Mouse (Mus musculus): ENCODE data around the gene Hp. TPM values are rescaled to one million over a fixed set of nuclear protein-coding genes. Genes with fewer than 3 reads are reported as not detected.

The Hp gene
- polyA plus RNA-seq, 1 experiment from 2014 or later = 14.8 TPM

DNA sequence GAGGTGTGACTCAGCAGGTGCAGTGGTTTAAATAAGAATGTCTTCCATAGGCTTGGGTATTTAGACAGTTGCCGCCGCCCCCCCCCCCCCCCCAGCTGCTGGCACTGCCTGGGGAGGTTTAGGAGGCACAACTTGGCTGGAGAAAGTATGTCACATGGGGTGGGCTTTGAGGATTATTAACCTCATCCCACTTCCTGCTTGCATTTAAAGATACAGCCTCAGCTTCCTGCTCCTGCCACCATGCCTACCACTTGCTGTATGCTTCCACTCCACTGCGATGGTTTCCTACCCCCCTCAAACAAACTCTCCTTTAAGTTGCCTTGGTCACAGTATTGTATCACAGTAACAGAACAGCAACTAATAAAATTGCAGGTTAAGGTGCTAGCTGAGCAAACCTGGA, 34.9 kb downstream of the Hp start:
- Histone ChIP-seq H3K9me3 (no peaks in the 10 kb centered on the region), H3K27me3 (replicated peaks) (no peaks in the 10 kb centered on the region), H3K4me2 (no peak overlapping the region), H3K4me3 (replicated peaks) (no peak overlapping the region), H3K9ac (no peak overlapping the region), H3K4me1 (no peaks in the 10 kb centered on the region), H3K36me3 (peaks cover 15% of the 10 kb centered on the region), H3K27ac (no peak overlapping the region)
- no peak for ATAC-seq (ENCODE audit: insufficient read depth, low FRiP score, low read depth)
- 48% methylated on average over 3 of the region's 3 CpGs for WGBS

DNA sequence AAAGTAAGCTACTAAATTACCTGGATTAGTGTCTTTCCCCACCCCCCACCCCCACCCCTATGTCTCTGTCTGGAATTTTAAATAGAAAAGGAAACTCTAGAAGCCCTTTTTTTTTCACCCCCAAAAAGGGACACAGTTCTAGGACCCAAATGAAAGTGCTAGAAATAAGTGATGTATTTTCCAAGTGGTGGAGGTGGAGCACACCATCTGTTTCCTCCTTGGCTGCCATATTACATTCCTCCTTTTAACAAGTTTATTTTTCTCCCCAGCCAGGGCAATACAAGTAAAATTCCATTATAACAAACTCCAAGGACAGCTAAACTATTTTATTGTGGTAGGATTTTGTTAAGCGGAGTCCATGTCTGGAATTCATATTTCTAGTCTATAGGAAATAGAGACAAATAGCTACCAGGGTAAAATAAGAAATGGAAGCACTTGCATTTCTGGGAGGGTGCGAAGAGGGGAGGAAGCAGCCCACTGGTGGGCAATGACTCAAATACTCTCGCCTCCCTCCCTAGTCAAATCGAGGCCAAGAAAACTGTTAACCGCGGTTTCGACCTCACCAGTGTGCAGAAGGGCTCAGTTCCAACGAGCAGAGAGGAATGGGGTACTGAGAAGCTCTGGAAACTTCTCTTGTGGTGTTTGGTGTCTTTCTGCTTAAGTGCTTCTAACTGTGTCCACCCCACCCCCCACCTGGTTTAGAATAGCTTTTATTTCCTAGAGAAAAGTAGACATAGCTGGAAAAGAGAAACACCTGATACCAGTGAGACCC, 36.0 kb downstream of the Hp start:
- Histone ChIP-seq H3K27ac (no peak overlapping the region), H3K36me3 (peaks cover 8% of the 10 kb centered on the region; the same call in 1 of the 2 replicates), H3K4me3 (replicated peaks) (no peak overlapping the region), H3K4me2 (no peak overlapping the region), H3K9ac (no peak overlapping the region), H3K9me3 (no peaks in the 10 kb centered on the region), H3K4me1 (no peaks in the 10 kb centered on the region), H3K27me3 (replicated peaks) (no peaks in the 10 kb centered on the region)
- no peak for ATAC-seq (ENCODE audit: insufficient read depth, low FRiP score, low read depth)
- WGBS = 80% methylated on average over 8 of the region's 8 CpGs

DNA sequence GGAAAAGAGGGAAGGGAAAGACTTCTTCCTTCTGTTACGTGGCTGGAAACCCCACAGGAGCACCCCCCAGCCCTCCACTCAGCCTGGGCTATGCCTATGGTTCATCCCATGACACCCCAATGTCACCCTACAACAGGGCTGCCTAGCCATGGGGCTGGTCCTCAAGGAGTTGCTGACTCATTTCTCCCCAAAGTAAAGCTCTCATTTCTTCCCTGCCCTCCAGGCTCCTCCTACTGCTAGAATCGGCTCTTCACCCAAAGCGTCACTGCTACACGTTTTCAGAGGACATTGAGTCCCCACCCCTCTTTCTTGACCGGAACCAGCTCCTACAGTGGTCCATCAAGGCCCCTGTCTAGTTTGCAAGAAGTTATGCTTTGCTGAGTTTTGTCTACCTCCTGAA, 36.8 kb downstream of the Hp start:
- no peak overlapping the region for H3K4me2 ChIP-seq
- no peaks in the 10 kb centered on the region for H3K27me3 ChIP-seq (replicated peaks)
- H3K9me3 ChIP-seq = no peaks in the 10 kb centered on the region
- H3K9ac ChIP-seq = no peak overlapping the region
- WGBS = 66% methylated on average over 5 of the region's 5 CpGs
- H3K27ac ChIP-seq = no peak overlapping the region
- 0 out of 2 replicates have a peak, but pooled peaks cover 1% of the 10 kb centered on the region for H3K36me3 ChIP-seq
- no peaks in the 10 kb centered on the region for H3K4me1 ChIP-seq
- no peak for ATAC-seq (ENCODE audit: insufficient read depth, low FRiP score, low read depth)
- no peak overlapping the region for H3K4me3 ChIP-seq (replicated peaks)

DNA sequence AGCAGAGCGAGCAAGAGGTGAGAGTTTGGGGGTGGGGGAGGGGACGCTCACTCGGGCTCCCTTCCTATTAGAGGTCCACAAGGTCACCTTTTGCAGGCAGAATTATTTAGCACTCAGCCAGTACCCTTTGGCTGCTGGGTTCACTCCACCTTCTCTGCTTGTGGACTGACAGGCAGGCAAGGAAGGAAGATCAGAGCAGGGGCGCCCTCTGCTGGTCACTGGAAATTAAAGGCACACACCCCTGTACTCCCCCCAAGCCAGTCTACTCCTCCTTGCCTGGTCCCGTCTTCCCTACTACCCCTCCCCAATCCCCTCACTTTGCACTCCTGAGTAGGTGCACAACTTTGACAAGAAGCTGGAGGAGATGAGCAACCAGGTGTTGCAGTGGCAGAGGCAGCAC, 42.3 kb downstream of the Hp start:
- no peaks in the 10 kb centered on the region for H3K9me3 ChIP-seq
- WGBS = 7% methylated on average over 4 of the region's 5 CpGs
- no peak overlapping the region for H3K27ac ChIP-seq
- no peaks in the 10 kb centered on the region for H3K27me3 ChIP-seq (replicated peaks)
- ATAC-seq (ENCODE audit: insufficient read depth, low FRiP score, low read depth) = peak; percentile 39; the same call in 1 of the 2 replicates
- no peak overlapping the region for H3K9ac ChIP-seq
- peak overlapping the region; percentile 26; the same call in 1 of the 2 replicates for H3K4me2 ChIP-seq
- no peaks in the 10 kb centered on the region for H3K36me3 ChIP-seq
- H3K4me1 ChIP-seq = no peaks in the 10 kb centered on the region
- 0 out of 2 replicates have a peak overlapping the region, but pooled peaks have one; percentile 12 for H3K4me3 ChIP-seq (replicated peaks)

DNA sequence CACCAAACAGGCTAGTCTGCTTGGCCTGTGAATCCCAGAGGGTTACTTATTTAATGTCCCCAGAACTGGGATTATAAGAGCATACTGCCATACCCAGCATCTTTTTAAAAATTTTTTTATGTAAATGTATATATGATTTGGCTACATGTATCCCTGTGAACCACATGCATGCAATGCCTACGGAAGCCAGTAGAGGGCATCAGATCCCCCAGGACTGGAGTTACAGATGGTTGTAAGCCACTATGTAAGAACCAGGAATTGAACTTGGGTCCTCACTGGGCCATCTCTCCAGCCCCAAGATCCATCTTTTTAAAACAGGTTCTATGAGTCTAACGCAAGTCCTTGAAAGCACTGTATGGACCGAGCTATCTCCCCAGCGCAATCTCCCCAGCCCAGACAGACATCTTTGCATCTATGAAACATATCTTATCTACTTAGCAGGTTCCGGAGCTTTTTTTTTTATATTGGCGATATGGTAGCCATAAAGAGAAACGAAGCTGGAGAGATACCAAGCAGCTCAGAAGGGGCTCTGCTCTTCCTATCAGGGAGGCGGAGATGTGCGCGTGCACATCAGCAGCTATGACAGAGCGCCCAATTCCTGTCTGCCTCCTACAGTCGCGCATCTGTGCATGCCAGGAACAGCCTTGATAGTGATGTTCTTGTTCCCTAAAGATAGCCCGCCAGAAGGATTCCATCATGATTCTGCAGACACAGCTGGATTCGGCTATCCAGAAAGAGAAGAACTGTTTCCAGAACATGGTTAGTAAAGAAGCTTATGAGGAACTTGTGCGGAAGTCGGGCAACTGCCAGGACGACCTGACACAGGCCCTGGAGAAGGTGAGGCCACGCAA, 43.6 kb downstream of the Hp start:
- no peak overlapping the region for H3K9ac ChIP-seq
- no peaks in the 10 kb centered on the region for H3K27me3 ChIP-seq (replicated peaks)
- H3K36me3 ChIP-seq = no peaks in the 10 kb centered on the region
- H3K27ac ChIP-seq = no peak overlapping the region
- ATAC-seq (ENCODE audit: insufficient read depth, low FRiP score, low read depth) = no peak
- no peak overlapping the region for H3K4me2 ChIP-seq
- H3K4me1 ChIP-seq = no peaks in the 10 kb centered on the region
- H3K4me3 ChIP-seq (replicated peaks) = no peak overlapping the region
- no peaks in the 10 kb centered on the region for H3K9me3 ChIP-seq
- WGBS = 83% methylated on average over 19 of the region's 19 CpGs

Other genes with a start within 250 kb of the Hp start
- gene Pmfbp1, start 85.1 kb downstream of the Hp start, polyA plus RNA-seq (2015; fragmentation: Nextera tagmentation; extraction: Ambion mirVana) = not detected in 2 replicates
- gene Dhx38, start 13.3 kb downstream of the Hp start, polyA plus RNA-seq (2015; fragmentation: Nextera tagmentation; extraction: Ambion mirVana) = 19.0 and 21.5 TPM in 2 replicates
- gene Txnl4b, start 13.3 kb downstream of the Hp start, polyA plus RNA-seq (2015; fragmentation: Nextera tagmentation; extraction: Ambion mirVana) = 22.1 and 23.3 TPM in 2 replicates
- gene Dhodh, start 29.5 kb upstream of the Hp start, polyA plus RNA-seq (2015; fragmentation: Nextera tagmentation; extraction: Ambion mirVana) = 41.1 and 41.8 TPM in 2 replicates
- gene Pkd1l3, start 35.3 kb upstream of the Hp start, polyA plus RNA-seq (2015; fragmentation: Nextera tagmentation; extraction: Ambion mirVana) = 0.08 and 0.09 TPM in 2 replicates
- gene Ist1, start 114.1 kb upstream of the Hp start, polyA plus RNA-seq (2015; fragmentation: Nextera tagmentation; extraction: Ambion mirVana) = 129 and 135 TPM in 2 replicates
- 21.4 and 22.6 TPM in 2 replicates for gene Zfp821, start 126.4 kb upstream of the Hp start, polyA plus RNA-seq (2015; fragmentation: Nextera tagmentation; extraction: Ambion mirVana)
- 6.2 and 6.8 TPM in 2 replicates for gene Atxn1l, start 158.6 kb upstream of the Hp start, polyA plus RNA-seq (2015; fragmentation: Nextera tagmentation; extraction: Ambion mirVana)
- 36.3 and 41.8 TPM in 2 replicates for gene Ap1g1, start 199.4 kb upstream of the Hp start, polyA plus RNA-seq (2015; fragmentation: Nextera tagmentation; extraction: Ambion mirVana)

All from stomach, embryonic 15.5 days (tissue).